Mouse (Mus musculus) thymus, adult 2 months (tissue): ENCODE results near the gene Ankrd65.

Source experiments
- CTCF ChIP-seq: fragments of 200-500 bp; IDR thresholded peaks from 2 replicates; pipeline ENCODE4 v1.5.1; 2012; ENCODE audit warnings: mild to moderate bottlenecking, control low read depth, low read length, moderate library complexity, borderline replicate concordance; ENCODE audit not compliant: control insufficient read depth, poor library complexity, insufficient read depth; ENCODE audit errors: extremely low read depth
- POLR2A ChIP-seq: fragments of 200-500 bp; IDR thresholded peaks from 2 replicates; pipeline ENCODE4 v1.6.1; 2012; ENCODE audit warnings: mild to moderate bottlenecking, low read length, control low read depth, moderate library complexity; ENCODE audit not compliant: control insufficient read depth, poor library complexity, insufficient read depth; ENCODE audit errors: extremely low read depth

GRCm38 (mm10) chr4:155769496-155769879 is 20.8 kb upstream of the Ankrd65 start:
- no peak for TF ChIP-seq CTCF
- no peak for TF ChIP-seq POLR2A
